Mouse (Mus musculus) embryonic facial prominence, embryonic 14.5 days (tissue): ENCODE measurements around the gene Nr2c2. TPM values are rescaled to one million over a fixed set of nuclear protein-coding genes. Genes with fewer than 3 reads are reported as not detected.
"Not testable (repeated sequence)": the region's sequence is repeated elsewhere in the genome, so short reads cannot be mapped to it uniquely, and the experiment has no call there.

ENCODE experiments used
- ATAC-seq: fragments of 200-750 bp; cut with Nextera tagmentation; 2 replicates; pipeline ENCODE4 v1.8.0; 2017; ENCODE audit warnings: low read depth, moderate number of reproducible peaks, moderate TSS enrichment
- DNase-seq: peaks from one replicate; pipeline ENCODE4 v3.0.0-alpha.2; 2015; ENCODE audit warnings: low spot score
- H3K27ac ChIP-seq: fragments of 300-500 bp; sonication (generic); replicated peaks from 2 replicates; pipeline ENCODE4 v1.5.1; 2014; ENCODE audit warnings: low read depth, mild to moderate bottlenecking, low read length, moderate library complexity
- H3K27me3 ChIP-seq: fragments of 300-500 bp; sonication (generic); replicated peaks from 2 replicates; pipeline ENCODE4 v1.6.1; 2014; ENCODE audit warnings: low read length; ENCODE audit not compliant: control insufficient read depth, insufficient read depth
- H3K36me3 ChIP-seq: fragments of 300-500 bp; sonication (generic); 2 replicates; pipeline ENCODE4 v1.6.1; 2014; ENCODE audit warnings: low read length, mixed read lengths; ENCODE audit not compliant: control insufficient read depth, insufficient read depth
- H3K4me1 ChIP-seq: fragments of 300-500 bp; sonication (generic); 2 replicates; pipeline ENCODE4 v1.6.1; 2014; ENCODE audit warnings: antibody characterized with exemption, low read length; ENCODE audit not compliant: control insufficient read depth, insufficient read depth
- H3K4me2 ChIP-seq: fragments of 300-500 bp; sonication (generic); 2 replicates; pipeline ENCODE4 v1.6.1; 2014; ENCODE audit warnings: low read depth, mild to moderate bottlenecking, low read length, moderate library complexity, mixed read lengths
- H3K4me3 ChIP-seq: fragments of 300-500 bp; sonication (generic); 2 replicates; pipeline ENCODE4 v1.5.1; 2014; ENCODE audit warnings: low read depth, mild to moderate bottlenecking, low read length
- H3K9ac ChIP-seq: fragments of 300-500 bp; sonication (generic); 2 replicates; pipeline ENCODE4 v1.6.1; 2014; ENCODE audit warnings: low read depth, mild to moderate bottlenecking, low read length, moderate library complexity, mixed read lengths
- H3K9me3 ChIP-seq: fragments of 300-500 bp; sonication (generic); 2 replicates; pipeline ENCODE4 v1.6.1; 2016; ENCODE audit warnings: low read length; ENCODE audit not compliant: control insufficient read depth
- WGBS: fragments of 180-500 bp; shearing (Covaris S2); extraction: QIAGEN DNeasy Blood & Tissue Kit; methylation state at CpG from one replicate; pipeline ENCODE4 v1.1.7; 2014; 5-methylcytosine and 5-hydroxymethylcytosine counted together
- polyA plus RNA-seq: library from polyadenylated mRNA; unstranded; fragments of >200 nt; fragmentation: Nextera tagmentation; extraction: Ambion mirVana; gene quantifications from 2 replicates; pipeline ENCODE4 v1.2.1, GENCODE M21; 2014

Nr2c2 gene
- polyA plus RNA-seq, 1 experiment from 2014 or later, result 20.6 TPM

GRCm38 (mm10) chr6:92067146-92067790 is 23.9 kb upstream of the Nr2c2 start:
- WGBS, result 33% methylated on average over 11 of the region's 16 CpGs
- Histone ChIP-seq H3K4me3 (no peak overlapping the region), H3K36me3 (no peaks in the 10 kb centered on the region), H3K4me2 (no peak overlapping the region), H3K4me1 (no peaks in the 10 kb centered on the region; the same call in 1 of the 2 replicates), H3K9me3 (no peaks in the 10 kb centered on the region), H3K27ac (no peak overlapping the region), H3K9ac (no peak overlapping the region), H3K27me3 (no peaks in the 10 kb centered on the region)
- ATAC-seq (peak; percentile 87), DNase-seq (peak; percentile 69)

- H3K9ac ChIP-seq, result no peak overlapping the region
- H3K4me3 ChIP-seq, result no peak overlapping the region
- no peaks in the 10 kb centered on the region for H3K36me3 ChIP-seq
- H3K27me3 ChIP-seq, result no peaks in the 10 kb centered on the region
- ATAC-seq, result no peak
- DNase-seq, result no peak
- no peak overlapping the region for H3K4me2 ChIP-seq
- WGBS, result 45% methylated on average over 15 of the region's 15 CpGs
- H3K4me1 ChIP-seq, result no peaks in the 10 kb centered on the region
- H3K27ac ChIP-seq, result no peak overlapping the region
- no peaks in the 10 kb centered on the region for H3K9me3 ChIP-seq
Observed at GRCm38 (mm10) chr6:92071121-92071839, 19.9 kb upstream of the Nr2c2 start.

DNA sequence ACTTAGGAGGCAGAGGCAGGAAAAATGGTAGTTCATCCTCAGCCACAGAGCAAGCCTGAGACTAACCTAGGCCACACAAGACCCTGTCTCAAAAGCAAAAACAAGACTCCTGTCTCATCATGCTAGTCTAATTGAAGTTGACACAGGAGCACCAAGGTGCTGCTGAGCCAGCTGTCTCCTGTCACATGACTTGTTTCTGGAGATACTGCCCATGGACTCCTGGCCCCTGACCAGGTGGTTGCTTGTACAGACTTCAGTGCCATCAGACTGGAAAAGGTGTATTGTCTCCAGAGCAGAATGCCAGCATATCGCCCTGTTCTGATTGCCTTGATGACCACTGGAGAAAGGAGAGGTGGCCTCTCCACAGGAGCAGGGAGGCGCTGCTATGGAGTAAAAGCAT is 10.5 kb upstream of the Nr2c2 start:
- 88% methylated on average over 2 of the region's 2 CpGs for WGBS
- Histone ChIP-seq H3K4me3 (no peak overlapping the region), H3K9ac (no peak overlapping the region), H3K36me3 (no peaks in the 10 kb centered on the region), H3K9me3 (no peaks in the 10 kb centered on the region), H3K27ac (no peak overlapping the region), H3K4me1 (no peaks in the 10 kb centered on the region), H3K4me2 (no peak overlapping the region), H3K27me3 (no peaks in the 10 kb centered on the region)
- no peak for ATAC-seq
- DNase-seq, result no peak

DNA sequence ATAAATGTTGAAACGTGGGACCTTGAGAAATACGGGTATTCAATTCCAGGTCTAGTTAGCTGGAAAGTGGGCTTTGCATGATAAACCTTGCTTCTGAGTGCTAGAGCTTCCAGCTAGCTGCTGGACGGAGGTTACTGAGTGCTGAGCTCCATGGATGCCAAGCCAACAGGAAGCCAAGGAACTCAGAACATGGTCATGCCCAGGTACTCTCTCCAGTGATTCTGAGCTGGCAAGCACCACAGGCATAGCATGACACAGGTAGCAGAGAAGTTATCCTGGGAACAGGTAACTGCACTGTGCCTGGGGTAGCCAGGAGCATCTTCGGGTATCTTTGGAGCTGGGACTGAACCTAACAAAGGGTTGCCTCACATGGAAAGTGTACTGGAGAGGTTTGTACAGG is 8.4 kb upstream of the Nr2c2 start:
- Histone ChIP-seq H3K9ac (no peak overlapping the region), H3K27ac (no peak overlapping the region), H3K4me3 (no peak overlapping the region), H3K4me2 (no peak overlapping the region), H3K27me3 (no peaks in the 10 kb centered on the region), H3K4me1 (no peaks in the 10 kb centered on the region), H3K36me3 (no peaks in the 10 kb centered on the region), H3K9me3 (no peaks in the 10 kb centered on the region)
- no peak for ATAC-seq
- 83% methylated on average over 4 of the region's 4 CpGs for WGBS
- DNase-seq, result no peak

DNA sequence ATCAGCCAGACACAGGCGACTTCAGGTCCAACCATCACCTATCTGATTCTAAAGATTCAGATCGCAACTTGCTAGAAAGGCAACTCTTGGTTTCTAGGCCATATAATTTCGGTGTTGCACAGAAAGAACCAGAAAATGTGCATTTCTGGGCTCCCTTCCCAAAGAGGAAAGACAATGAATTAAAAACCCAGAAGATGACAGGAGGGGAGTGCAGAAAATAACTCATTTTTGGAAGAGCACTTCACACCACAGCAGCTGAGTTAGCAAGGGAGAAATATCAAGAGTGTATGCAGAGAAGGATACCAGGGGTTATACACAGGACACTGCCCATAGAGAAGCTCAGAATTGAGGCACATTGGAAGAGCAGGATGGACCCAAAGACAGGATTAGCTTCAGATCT is 6.3 kb upstream of the Nr2c2 start:
- no peak overlapping the region for H3K9ac ChIP-seq
- ATAC-seq (no peak), DNase-seq (no peak)
- H3K4me1 ChIP-seq, result no peaks in the 10 kb centered on the region
- H3K27me3 ChIP-seq, result no peaks in the 10 kb centered on the region
- H3K36me3 ChIP-seq, result no peaks in the 10 kb centered on the region
- H3K9me3 ChIP-seq, result no peaks in the 10 kb centered on the region
- H3K4me2 ChIP-seq, result no peak overlapping the region
- H3K27ac ChIP-seq, result no peak overlapping the region
- no peak overlapping the region for H3K4me3 ChIP-seq
- WGBS, result 86% methylated on average over 3 of the region's 3 CpGs

DNA sequence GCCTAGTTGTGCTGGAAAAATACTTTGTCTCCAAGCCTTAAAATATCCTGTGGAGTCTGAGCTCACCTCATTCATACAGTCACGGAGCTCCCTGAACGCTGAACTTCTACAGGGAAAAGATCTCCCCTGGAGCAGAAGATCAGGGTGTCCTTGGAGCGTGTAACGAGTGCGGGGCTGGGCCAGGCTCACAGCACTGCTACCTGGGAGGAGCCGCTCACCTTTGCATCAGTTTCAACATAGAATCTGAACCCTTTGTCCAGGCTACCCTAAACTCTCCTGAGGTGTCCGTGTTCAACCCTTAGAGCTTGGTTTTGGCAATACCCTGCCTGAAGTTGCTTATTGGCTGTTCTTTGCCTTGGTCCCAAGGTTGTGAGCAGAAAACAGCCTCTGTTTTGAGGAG is 2.0 kb upstream of the Nr2c2 start:
- H3K27me3 ChIP-seq, H3K9me3 ChIP-seq, ATAC-seq, H3K4me2 ChIP-seq, DNase-seq, H3K36me3 ChIP-seq, H3K4me3 ChIP-seq, H3K27ac ChIP-seq, H3K9ac ChIP-seq: not testable (repeated sequence)
- peaks cover 11% of the 10 kb centered on the region; the same call in 1 of the 2 replicates for H3K4me1 ChIP-seq
- 87% methylated on average over 7 of the region's 7 CpGs for WGBS

DNA sequence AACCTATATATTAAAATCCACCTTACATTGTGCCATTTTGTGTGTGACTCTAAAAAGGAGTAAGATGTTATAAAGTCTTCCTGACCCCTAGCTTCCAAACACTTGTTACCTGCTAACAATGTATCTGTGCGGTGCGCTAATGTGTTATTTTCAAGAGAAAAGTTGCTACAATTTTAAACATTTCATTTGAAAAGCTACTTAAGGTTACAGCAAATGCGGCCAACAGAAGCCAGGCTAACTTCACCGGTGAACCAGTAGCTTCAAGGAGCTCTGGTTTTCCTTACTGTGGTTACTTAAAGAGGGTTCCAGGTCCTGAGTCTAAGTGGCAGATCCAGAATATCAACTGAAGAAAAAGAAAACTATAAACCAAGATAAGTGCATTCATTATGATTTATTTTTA is 1.2 kb upstream of the Nr2c2 start:
- H3K27ac ChIP-seq, result no peak overlapping the region
- H3K4me2 ChIP-seq, result peak overlapping the region; percentile 67; the same call in 1 of the 2 replicates
- whole genome bisulfite sequencing, result 97% methylated on average over 4 of the region's 4 CpGs
- no peaks in the 10 kb centered on the region for H3K9me3 ChIP-seq
- H3K9ac ChIP-seq, result no peak overlapping the region
- no peaks in the 10 kb centered on the region for H3K36me3 ChIP-seq
- H3K4me3 ChIP-seq, result no peak overlapping the region
- no peaks in the 10 kb centered on the region for H3K27me3 ChIP-seq
- DNase-seq (no peak), ATAC-seq (no peak)
- peaks cover 16% of the 10 kb centered on the region; the same call in 1 of the 2 replicates for H3K4me1 ChIP-seq

- Histone ChIP-seq H3K9me3 (no peaks in the 10 kb centered on the region), H3K36me3 (no peaks in the 10 kb centered on the region), H3K4me1 (peaks cover 16% of the 10 kb centered on the region; the same call in 1 of the 2 replicates), H3K4me3 (peak overlapping the region; percentile 93), H3K9ac (peak overlapping the region; percentile 97), H3K4me2 (peak overlapping the region; percentile 67), H3K27ac (peak overlapping the region; percentile 99), H3K27me3 (no peaks in the 10 kb centered on the region)
- WGBS, result 3% methylated on average over 4 of the region's 4 CpGs
- ATAC-seq (no peak), DNase-seq (no peak)
Observed at GRCm38 (mm10) chr6:92090497-92090896, 693 bp upstream of the Nr2c2 start.
